Mouse (Mus musculus): ENCODE results near the gene Gap43. TPM values are rescaled to one million over a fixed set of nuclear protein-coding genes. Genes with fewer than 3 reads are reported as not detected.

Gap43 gene
- polyA plus RNA-seq, 1 experiment from 2014 or later: 26.8 TPM

- Histone ChIP-seq H3K27ac (no peak overlapping the region), H3K4me1 (replicated peaks) (no peaks in the 10 kb centered on the region), H3K9me3 (no peaks in the 10 kb centered on the region), H3K9ac (replicated peaks) (no peak overlapping the region), H3K36me3 (no peaks in the 10 kb centered on the region), H3K4me2 (no peak overlapping the region), H3K27me3 (no peaks in the 10 kb centered on the region), H3K4me3 (replicated peaks) (no peak overlapping the region)
- ATAC-seq (ENCODE audit: insufficient number of reproducible peaks, insufficient read depth, low FRiP score, low TSS enrichment, low read depth): no peak
- 87% methylated on average over 5 of the region's 5 CpGs for WGBS
These were observed 46.0 kb downstream of the Gap43 start for GRCm38 (mm10) chr16:42294481-42294880.

- Histone ChIP-seq H3K9me3 (no peaks in the 10 kb centered on the region), H3K36me3 (no peaks in the 10 kb centered on the region), H3K27ac (no peak overlapping the region), H3K4me3 (replicated peaks) (no peak overlapping the region), H3K27me3 (no peaks in the 10 kb centered on the region), H3K4me2 (no peak overlapping the region), H3K9ac (replicated peaks) (no peak overlapping the region), H3K4me1 (replicated peaks) (no peaks in the 10 kb centered on the region)
- ATAC-seq (ENCODE audit: insufficient number of reproducible peaks, insufficient read depth, low FRiP score, low TSS enrichment, low read depth): no peak
- WGBS: 91% methylated on average over 2 of the region's 2 CpGs
These were observed 46.4 kb downstream of the Gap43 start for GRCm38 (mm10) chr16:42294056-42294455.

- no peaks in the 10 kb centered on the region for H3K27me3 ChIP-seq
- no peak overlapping the region for H3K4me3 ChIP-seq (replicated peaks)
- 80% methylated on average over 8 of the region's 8 CpGs for WGBS
- H3K9me3 ChIP-seq: no peaks in the 10 kb centered on the region
- H3K9ac ChIP-seq (replicated peaks): no peak overlapping the region
- H3K36me3 ChIP-seq: no peaks in the 10 kb centered on the region
- no peak overlapping the region for H3K4me2 ChIP-seq
- ATAC-seq (ENCODE audit: insufficient number of reproducible peaks, insufficient read depth, low FRiP score, low TSS enrichment, low read depth): no peak
- H3K4me1 ChIP-seq (replicated peaks): no peaks in the 10 kb centered on the region
- H3K27ac ChIP-seq: no peak overlapping the region
These were observed 48.9 kb downstream of the Gap43 start for GRCm38 (mm10) chr16:42291572-42291971.

- H3K36me3 ChIP-seq: no peaks in the 10 kb centered on the region
- H3K9ac ChIP-seq (replicated peaks): no peak overlapping the region
- H3K27ac ChIP-seq: no peak overlapping the region
- H3K4me2 ChIP-seq: no peak overlapping the region
- WGBS: 85% methylated on average over 3 of the region's 3 CpGs
- no peaks in the 10 kb centered on the region for H3K27me3 ChIP-seq
- H3K4me1 ChIP-seq (replicated peaks): no peaks in the 10 kb centered on the region
- ATAC-seq (ENCODE audit: insufficient number of reproducible peaks, insufficient read depth, low FRiP score, low TSS enrichment, low read depth): no peak
- no peak overlapping the region for H3K4me3 ChIP-seq (replicated peaks)
- no peaks in the 10 kb centered on the region for H3K9me3 ChIP-seq
These were observed 56.4 kb downstream of the Gap43 start for GRCm38 (mm10) chr16:42284005-42284404.

GRCm38 (mm10) chr16:42277713-42278112 lies 62.7 kb downstream of the Gap43 start:
- ATAC-seq (ENCODE audit: insufficient number of reproducible peaks, insufficient read depth, low FRiP score, low TSS enrichment, low read depth): no peak
- 84% methylated on average over 2 of the region's 2 CpGs for WGBS

GRCm38 (mm10) chr16:42277268-42277667 lies 63.2 kb downstream of the Gap43 start:
- 72% methylated on average over 8 of the region's 8 CpGs for WGBS
- Histone ChIP-seq H3K27ac (no peak overlapping the region), H3K36me3 (no peaks in the 10 kb centered on the region), H3K4me2 (no peak overlapping the region), H3K4me3 (replicated peaks) (no peak overlapping the region), H3K27me3 (no peaks in the 10 kb centered on the region), H3K9me3 (no peaks in the 10 kb centered on the region), H3K4me1 (replicated peaks) (0 out of 2 replicates have a peak, but pooled peaks cover 4% of the 10 kb centered on the region), H3K9ac (replicated peaks) (no peak overlapping the region)
- no peak for ATAC-seq (ENCODE audit: insufficient number of reproducible peaks, insufficient read depth, low FRiP score, low TSS enrichment, low read depth)

More at GRCm38 (mm10) chr16:42277713-42278112, 62.7 kb downstream of the Gap43 start:
- Histone ChIP-seq H3K4me2 (no peak overlapping the region), H3K4me1 (replicated peaks) (0 out of 2 replicates have a peak, but pooled peaks cover 4% of the 10 kb centered on the region), H3K4me3 (replicated peaks) (no peak overlapping the region), H3K9ac (replicated peaks) (no peak overlapping the region), H3K9me3 (no peaks in the 10 kb centered on the region), H3K27me3 (no peaks in the 10 kb centered on the region), H3K36me3 (no peaks in the 10 kb centered on the region), H3K27ac (no peak overlapping the region)

GRCm38 (mm10) chr16:42276216-42277141 lies 64.0 kb downstream of the Gap43 start:
- WGBS: 39% methylated on average over 15 of the region's 15 CpGs
- no peaks in the 10 kb centered on the region for H3K36me3 ChIP-seq
- no peaks in the 10 kb centered on the region for H3K27me3 ChIP-seq
- ATAC-seq (ENCODE audit: insufficient number of reproducible peaks, insufficient read depth, low FRiP score, low TSS enrichment, low read depth): no peak
- no peak overlapping the region for H3K27ac ChIP-seq
- no peak overlapping the region for H3K9ac ChIP-seq (replicated peaks)
- H3K4me1 ChIP-seq (replicated peaks): 0 out of 2 replicates have a peak, but pooled peaks cover 4% of the 10 kb centered on the region
- no peak overlapping the region for H3K4me3 ChIP-seq (replicated peaks)
- no peaks in the 10 kb centered on the region for H3K9me3 ChIP-seq
- H3K4me2 ChIP-seq: no peak overlapping the region

- Histone ChIP-seq H3K4me1 (replicated peaks) (0 out of 2 replicates have a peak, but pooled peaks cover 4% of the 10 kb centered on the region), H3K4me2 (no peak overlapping the region), H3K9ac (replicated peaks) (no peak overlapping the region), H3K27ac (no peak overlapping the region), H3K36me3 (no peaks in the 10 kb centered on the region), H3K4me3 (replicated peaks) (no peak overlapping the region), H3K27me3 (no peaks in the 10 kb centered on the region), H3K9me3 (no peaks in the 10 kb centered on the region)
- ATAC-seq (ENCODE audit: insufficient number of reproducible peaks, insufficient read depth, low FRiP score, low TSS enrichment, low read depth): no peak
- 41% methylated on average over 14 of the region's 14 CpGs for WGBS
These were observed 64.8 kb downstream of the Gap43 start for GRCm38 (mm10) chr16:42275518-42276215.

- Histone ChIP-seq H3K9ac (replicated peaks) (no peak overlapping the region), H3K4me3 (replicated peaks) (no peak overlapping the region), H3K36me3 (no peaks in the 10 kb centered on the region), H3K27me3 (no peaks in the 10 kb centered on the region), H3K4me2 (no peak overlapping the region), H3K27ac (no peak overlapping the region), H3K4me1 (replicated peaks) (peaks cover 9% of the 10 kb centered on the region), H3K9me3 (no peaks in the 10 kb centered on the region)
- no peak for ATAC-seq (ENCODE audit: insufficient number of reproducible peaks, insufficient read depth, low FRiP score, low TSS enrichment, low read depth)
- 88% methylated on average over 1 of the region's 1 CpGs for WGBS
These were observed 69.2 kb downstream of the Gap43 start for GRCm38 (mm10) chr16:42271213-42271612.

GRCm38 (mm10) chr16:42269587-42269967 lies 70.9 kb downstream of the Gap43 start:
- H3K27ac ChIP-seq: no peak overlapping the region
- H3K4me3 ChIP-seq (replicated peaks): no peak overlapping the region
- no peak overlapping the region for H3K4me2 ChIP-seq
- no peaks in the 10 kb centered on the region for H3K36me3 ChIP-seq
- no peaks in the 10 kb centered on the region for H3K27me3 ChIP-seq
- no peak for ATAC-seq (ENCODE audit: insufficient number of reproducible peaks, insufficient read depth, low FRiP score, low TSS enrichment, low read depth)
- WGBS: 68% methylated on average over 2 of the region's 2 CpGs
- peaks cover 6% of the 10 kb centered on the region for H3K4me1 ChIP-seq (replicated peaks)
- no peaks in the 10 kb centered on the region for H3K9me3 ChIP-seq
- no peak overlapping the region for H3K9ac ChIP-seq (replicated peaks)

GRCm38 (mm10) chr16:42268843-42269586 lies 71.4 kb downstream of the Gap43 start:
- Histone ChIP-seq H3K27me3 (no peaks in the 10 kb centered on the region), H3K27ac (no peak overlapping the region), H3K4me2 (no peak overlapping the region), H3K4me3 (replicated peaks) (no peak overlapping the region), H3K9me3 (no peaks in the 10 kb centered on the region), H3K9ac (replicated peaks) (no peak overlapping the region), H3K36me3 (no peaks in the 10 kb centered on the region), H3K4me1 (replicated peaks) (peaks cover 6% of the 10 kb centered on the region)
- peak; percentile 52; the same call in 1 of the 2 replicates for ATAC-seq (ENCODE audit: insufficient number of reproducible peaks, insufficient read depth, low FRiP score, low TSS enrichment, low read depth)
- 36% methylated on average over 2 of the region's 2 CpGs for WGBS
